Mouse (Mus musculus): ENCODE data around the gene Tenm3. TPM values are rescaled to one million over a fixed set of nuclear protein-coding genes. Genes with fewer than 3 reads are reported as not detected.

The Tenm3 gene
- total RNA-seq (2015; ENCODE audit: low replicate concordance) (not detected in 2 replicates), total RNA-seq (2017; ENCODE audit: low replicate concordance) (not detected in 2 replicates)

DNA sequence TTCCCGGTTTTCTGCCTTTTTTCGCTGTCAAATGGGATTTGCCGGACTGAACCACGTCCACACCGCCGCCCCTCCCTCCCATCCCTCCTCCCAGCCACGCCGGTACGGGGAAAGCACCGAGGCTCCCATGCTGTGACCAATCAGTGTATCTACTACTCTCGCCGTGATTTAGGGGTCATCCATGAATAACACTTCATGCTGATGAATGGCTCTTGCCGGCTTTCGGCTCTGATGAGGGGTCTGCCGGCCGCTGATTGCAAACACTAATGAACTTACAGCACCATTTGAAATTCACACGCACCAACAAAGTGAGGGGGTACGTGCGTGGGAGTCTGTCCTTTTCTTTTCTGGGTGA, at the start of gene Tenm3:
Gene Tenm3, minus strand, starts transcription at position 21 of the 355 bp plus-strand sequence.
- no peak for ATAC-seq (replicated peaks; ENCODE audit: low FRiP score, poor library complexity, severe bottlenecking)

DNA sequence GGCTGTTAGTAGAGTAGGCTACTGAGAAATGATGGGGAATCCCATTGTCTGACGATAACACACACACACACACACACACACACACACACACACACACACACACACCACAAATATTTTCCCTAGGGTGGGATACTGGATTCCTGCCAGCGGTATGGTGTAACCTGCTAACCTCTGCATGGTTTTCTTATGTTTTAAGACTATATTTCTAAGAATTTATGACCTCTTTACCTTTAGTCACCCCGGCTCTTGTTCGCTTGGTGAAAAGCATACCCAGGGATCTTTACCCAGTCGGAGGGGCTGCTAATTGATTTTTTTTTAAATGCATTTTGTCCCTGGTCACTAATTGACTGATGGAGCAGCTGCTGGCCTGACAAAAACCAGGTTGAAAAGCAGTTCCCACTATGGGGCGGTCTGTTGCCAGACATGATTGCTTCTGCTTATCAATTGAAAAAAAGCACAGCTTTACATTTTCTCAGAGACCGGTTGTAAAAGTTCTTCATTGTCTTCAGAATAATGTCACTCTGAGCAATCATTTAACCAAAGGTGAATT, 46.5 kb upstream of the Tenm3 start:
- no peak for ATAC-seq (replicated peaks; ENCODE audit: low FRiP score, poor library complexity, severe bottlenecking)

DNA sequence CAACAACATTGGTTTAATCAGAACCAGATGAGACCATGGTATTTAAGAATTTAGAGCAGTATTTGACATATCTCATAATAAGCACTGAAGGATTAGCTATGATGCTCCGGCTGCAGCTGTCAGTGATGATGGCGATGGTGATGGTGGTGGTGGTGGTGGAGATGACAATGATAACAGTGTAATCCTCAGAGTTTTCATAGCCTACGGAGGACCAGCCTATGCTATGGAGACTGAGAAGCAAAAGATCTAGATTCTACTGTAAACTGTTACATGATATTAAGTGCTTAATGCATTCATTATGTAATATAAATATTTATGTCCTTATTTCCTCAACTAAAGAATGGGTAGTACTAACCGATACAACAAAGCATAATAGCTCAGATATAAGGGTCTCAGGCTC, 40.5 kb upstream of the Tenm3 start:
- ATAC-seq (replicated peaks; ENCODE audit: low FRiP score, poor library complexity, severe bottlenecking): no peak

DNA sequence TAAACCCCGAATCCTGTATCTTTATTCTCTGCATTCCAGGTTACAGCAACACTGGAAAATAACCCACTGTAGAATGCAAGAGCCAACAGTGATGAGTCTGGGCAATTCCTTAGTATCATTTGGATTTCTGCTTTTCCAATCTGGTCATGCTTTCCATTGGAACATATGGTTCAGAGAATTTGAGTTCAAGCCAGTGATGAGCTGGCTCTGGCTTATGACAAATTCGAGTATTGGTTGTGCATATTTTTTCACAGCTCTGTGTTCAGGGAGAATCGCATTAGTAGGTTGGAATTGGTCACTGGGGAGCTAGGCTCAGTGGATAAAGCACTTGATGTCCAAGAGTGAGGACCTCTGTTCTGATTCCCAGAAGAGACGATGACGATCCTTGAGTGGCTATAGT, 36.8 kb upstream of the Tenm3 start:
- no peak for ATAC-seq (replicated peaks; ENCODE audit: low FRiP score, poor library complexity, severe bottlenecking)

DNA sequence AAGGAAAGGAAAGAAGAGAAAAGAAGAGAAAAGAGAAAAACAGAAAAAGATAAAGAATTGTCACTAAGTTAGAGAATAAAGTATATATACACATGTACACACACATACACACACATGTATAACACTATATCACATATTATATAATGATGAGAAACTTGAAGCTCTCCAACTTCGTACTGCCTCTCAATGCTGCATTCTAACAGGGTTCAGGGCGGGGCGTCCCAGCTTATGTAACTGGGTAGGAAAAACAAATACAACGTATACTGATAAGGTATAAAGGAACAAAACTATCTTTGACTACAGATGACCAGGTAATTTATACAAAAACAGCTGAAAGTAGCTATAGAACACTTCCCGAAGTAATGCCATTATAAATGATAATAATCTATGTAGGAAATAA, 22.2 kb upstream of the Tenm3 start:
- no peak for ATAC-seq (replicated peaks; ENCODE audit: low FRiP score, poor library complexity, severe bottlenecking)

DNA sequence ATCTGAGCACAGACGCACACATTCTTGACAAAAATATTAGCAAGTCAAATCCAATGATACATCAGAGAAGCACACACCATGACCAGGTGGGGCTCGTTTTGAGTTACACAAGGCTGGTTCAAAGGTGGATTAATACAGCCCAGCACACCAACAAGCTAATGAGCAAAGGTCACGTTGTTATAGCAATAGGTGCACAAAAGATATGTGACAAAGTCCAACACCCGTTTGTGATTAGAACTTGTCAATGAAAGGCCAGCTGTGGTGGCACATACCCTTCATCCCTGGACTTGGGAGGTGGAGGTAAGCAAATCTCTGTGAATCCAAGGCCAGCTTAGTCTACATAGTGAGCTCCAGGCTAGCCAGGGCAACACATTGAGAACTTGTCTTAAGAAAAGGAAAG, 21.7 kb upstream of the Tenm3 start:
- ATAC-seq (replicated peaks; ENCODE audit: low FRiP score, poor library complexity, severe bottlenecking): no peak

DNA sequence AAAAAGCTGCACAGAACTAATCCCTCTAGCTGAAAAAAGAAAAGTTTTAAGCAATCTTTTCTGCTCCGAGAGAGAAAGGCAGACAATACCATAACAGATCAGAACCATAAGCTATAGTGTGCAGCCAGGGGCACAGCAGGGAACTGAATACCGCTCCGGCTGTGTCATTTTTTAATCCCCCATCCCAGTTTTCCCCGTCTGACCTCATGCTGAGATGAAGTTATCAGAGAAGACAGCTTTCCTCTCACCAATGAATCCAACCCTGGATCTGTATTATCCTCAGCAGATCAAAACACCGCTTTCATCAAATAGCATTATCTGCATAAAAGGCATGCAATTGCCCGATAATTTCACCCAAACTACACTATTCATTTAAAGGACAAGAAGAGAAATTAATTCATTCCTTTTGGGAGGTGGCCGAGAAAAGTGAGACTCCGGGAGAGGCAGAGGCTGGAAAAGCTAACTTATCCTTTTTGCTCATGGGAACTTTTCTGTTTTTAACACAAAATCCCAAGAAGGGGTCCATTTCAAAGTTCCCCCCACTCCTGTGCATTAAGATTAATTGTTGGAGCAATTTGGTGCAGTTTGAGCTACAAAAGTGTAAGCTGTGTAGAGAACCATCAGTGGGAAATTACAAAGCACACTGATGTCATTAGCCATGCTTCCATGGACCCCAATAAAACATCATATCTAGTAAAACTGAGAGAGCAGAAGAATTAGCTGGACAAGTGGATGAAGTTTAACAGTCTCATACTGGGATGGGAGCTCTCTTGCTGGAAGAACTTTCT, 6.7 kb upstream of the Tenm3 start:
- ATAC-seq (replicated peaks; ENCODE audit: low FRiP score, poor library complexity, severe bottlenecking): no peak

DNA sequence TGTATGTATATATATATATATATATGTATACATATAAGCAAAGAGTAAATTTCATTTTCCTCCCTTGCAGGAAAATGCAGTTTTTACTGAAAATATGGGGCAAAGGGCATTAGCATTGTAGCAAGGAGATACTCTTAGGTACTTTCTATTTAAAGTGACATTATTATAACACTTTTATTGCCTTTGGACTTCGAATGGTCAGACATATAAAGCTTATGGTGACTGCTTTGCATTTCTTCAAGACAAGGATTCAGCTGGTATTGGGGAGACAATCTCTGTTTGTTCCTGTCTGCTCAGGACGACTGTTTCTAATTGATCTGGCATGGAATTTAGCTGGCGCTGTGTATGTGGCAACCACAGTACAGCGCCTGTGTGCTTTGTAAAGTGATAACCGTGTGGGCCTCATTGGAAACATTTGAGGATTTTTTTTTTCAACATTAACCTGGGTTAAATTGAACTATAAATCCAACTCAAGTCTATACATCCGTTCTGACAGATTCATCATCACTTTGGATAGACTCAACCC, 5.4 kb upstream of the Tenm3 start:
- ATAC-seq (replicated peaks; ENCODE audit: low FRiP score, poor library complexity, severe bottlenecking): no peak

DNA sequence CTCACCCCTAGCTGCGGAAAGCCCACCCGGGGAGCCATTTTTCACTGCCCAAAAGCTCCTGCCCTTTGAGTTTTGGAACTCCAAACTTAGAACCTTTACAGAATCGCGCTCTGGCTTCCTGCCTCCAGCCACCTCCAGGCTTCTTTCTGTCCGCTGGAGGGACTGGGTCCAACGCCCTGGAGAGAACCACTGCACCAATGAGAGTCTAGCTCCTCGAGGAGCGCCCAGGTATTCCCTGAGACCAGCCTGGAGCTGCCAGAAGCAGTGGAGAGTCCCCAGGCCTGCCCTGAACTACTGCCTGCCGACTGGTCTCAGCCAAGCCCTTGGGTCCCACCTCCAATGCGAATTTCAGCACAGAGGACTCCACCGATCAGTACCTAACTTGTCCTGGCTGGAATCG, 1.2 kb upstream of the Tenm3 start:
- ATAC-seq (replicated peaks; ENCODE audit: low FRiP score, poor library complexity, severe bottlenecking): no peak

DNA sequence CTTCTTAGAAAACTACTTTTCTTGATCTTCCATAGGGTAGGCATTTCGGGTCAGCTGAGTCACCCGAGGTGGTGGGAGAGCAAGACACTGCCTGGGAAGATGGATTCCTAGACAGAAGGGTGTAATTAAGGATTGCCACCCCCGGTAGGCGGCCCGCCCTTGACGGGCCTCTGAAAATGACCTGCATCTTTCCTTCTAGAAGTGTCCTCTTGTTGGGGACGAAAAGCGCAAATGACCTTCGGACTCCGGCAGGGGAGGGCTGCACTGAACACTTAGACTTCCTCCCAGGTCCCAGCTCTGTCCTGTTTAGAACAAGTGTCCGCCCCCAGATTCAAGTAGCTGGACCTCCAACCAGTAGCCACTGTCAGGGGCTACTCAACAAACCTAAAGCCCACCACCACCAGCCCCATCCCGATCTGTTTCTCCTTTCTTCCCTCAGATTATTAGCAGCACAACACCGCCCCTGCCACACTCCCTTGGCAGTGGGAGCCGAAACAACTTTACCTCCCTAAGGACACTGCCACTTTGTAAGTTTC, 687 bp upstream of the Tenm3 start:
- no peak for ATAC-seq (replicated peaks; ENCODE audit: low FRiP score, poor library complexity, severe bottlenecking)

DNA sequence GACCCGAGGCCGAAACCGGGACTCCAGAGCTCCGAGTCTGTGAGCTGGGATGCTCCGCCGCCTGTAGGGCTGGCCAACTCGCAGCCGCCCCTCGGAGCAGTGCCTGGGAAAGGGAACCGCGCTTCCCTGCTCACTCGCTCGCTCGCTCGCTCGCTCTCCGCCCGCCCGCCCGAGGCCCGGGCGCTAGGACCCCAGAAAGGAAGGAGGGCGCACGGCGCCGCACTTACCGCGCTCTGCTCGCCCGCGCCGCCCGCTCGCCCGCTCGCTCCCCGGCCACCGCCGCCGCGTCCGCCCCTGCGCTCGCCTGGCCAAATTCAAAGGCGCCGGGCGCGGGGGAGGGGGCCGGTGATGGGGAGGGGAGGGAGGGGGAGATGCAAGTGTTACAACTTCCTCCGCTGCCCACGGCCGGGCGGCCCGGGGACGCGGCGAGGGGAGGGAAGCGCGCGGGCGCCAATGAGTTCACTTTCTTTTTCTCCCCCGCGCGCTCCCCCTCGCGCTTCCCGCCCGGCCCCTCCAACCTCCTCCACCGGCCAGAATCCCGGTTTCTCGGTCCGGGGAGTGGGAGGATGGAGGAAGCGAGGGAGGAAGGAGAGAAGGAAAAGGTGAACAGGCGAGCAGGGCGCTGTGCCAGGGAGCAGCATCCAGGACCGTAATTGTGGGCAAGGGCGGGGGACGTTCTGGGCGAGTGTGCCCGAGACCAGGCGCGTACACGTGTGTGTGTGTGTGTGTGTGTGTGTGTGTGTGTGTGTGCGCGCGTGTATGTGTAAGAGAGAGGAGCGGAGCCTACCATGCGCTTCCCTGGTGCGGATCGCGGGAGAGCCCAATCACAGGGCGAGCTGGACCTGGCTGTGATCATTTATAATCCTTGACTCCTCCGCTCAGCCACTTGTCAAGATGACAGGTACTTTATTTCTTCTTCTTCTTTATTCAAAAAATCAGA, 490 bp downstream of the Tenm3 start:
- no peak for ATAC-seq (replicated peaks; ENCODE audit: low FRiP score, poor library complexity, severe bottlenecking)

DNA sequence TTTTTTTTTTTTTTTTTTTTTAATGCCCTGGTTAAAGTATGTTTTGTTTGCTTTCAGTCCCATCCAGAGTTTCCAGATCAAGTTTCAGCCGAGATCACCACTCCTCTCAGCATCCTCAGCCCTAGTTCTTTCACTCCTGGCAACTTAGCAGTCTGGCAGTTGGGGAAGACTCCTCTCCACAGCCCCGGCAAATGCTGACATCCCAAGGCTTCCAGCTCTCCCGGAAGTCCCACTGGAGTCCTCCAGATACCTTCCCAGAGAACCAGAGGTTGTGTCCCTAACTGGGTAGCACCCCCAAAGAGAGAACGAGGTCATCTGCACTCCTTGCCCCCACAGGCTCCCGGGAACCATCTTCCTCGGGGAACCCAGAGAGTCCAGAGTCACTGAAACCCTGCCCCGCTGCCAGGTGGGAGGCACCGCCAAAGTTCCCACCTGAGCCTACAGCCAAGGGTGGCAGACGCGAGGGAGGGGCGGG, 1.2 kb downstream of the Tenm3 start:
- ATAC-seq (replicated peaks; ENCODE audit: low FRiP score, poor library complexity, severe bottlenecking): no peak

DNA sequence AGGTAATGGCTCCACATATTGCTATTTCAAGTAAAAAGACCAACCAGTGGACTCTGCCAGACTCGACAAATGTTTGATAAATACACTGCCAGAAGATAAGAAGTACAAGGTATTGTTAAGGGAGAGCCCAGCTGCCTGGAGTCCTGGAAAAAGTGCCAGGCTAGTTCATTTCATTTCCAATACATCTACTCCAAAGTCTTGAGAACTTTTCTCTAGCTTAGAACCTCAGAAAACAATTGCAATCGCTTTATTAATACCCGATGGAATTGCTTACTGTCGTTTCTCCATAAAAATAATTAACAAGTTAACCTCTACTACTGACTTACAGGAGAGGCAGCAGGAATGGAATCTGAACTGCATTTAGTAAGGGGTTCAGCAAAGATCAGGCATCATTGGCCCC, 1.7 kb downstream of the Tenm3 start:
- ATAC-seq (replicated peaks; ENCODE audit: low FRiP score, poor library complexity, severe bottlenecking): no peak

DNA sequence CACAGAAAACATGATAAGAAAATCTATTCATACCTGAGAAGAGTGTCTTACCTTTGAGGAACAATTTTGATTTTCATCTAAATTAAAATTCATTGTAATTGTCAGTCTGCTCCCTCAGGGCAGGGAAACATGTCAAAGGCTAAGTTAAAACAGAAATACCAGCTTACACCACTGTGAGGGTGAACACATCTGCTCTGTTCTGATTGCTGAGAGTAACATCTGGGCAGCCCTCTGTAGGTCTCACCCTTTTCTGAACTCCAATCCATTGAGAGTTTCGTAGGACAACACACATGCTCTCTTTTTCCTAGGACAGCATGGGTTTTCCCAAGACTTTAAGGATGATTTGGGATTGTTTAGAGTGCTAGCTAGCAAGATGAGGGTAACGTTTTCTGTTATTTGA, 8.0 kb downstream of the Tenm3 start:
- no peak for ATAC-seq (replicated peaks; ENCODE audit: low FRiP score, poor library complexity, severe bottlenecking)

DNA sequence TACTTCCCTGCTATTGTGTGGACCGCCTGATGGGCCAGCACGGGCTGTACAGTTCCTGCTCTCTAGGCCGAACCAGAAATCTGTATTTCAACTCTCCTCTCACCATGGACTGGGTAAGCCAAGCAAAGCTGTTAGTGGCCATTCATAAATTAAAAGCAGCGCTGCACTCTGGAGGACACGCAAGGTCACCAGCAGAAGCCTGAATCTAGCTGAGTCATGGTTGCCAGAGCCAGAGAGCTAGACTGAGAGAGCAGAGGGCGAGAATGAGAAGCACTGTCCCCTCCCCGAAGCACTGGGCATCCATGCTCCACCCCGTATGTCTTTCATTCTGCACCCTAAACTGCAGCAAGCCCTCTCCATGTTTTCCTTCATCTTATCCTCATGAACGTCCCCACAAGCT, 16.3 kb downstream of the Tenm3 start:
- no peak for ATAC-seq (replicated peaks; ENCODE audit: low FRiP score, poor library complexity, severe bottlenecking)

DNA sequence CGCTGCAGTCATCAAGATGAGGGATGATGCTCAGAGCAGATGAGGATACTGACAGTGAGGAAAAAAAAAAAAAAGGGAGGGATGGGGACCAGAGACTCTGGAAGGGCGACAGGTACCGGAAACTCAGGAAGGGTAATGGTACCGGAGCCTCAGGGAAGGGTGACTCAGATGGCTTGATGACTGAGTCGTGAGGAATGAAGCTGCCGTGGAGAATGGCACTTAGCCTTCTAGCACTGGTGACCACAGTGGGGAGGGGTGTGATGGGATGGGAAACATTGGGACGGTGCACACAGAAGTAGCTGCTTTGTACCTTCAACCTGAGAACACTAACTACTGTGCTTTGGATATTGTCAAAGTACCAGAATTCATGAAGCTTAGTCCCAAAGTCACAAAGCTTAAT, 18.1 kb downstream of the Tenm3 start:
- no peak for ATAC-seq (replicated peaks; ENCODE audit: low FRiP score, poor library complexity, severe bottlenecking)

DNA sequence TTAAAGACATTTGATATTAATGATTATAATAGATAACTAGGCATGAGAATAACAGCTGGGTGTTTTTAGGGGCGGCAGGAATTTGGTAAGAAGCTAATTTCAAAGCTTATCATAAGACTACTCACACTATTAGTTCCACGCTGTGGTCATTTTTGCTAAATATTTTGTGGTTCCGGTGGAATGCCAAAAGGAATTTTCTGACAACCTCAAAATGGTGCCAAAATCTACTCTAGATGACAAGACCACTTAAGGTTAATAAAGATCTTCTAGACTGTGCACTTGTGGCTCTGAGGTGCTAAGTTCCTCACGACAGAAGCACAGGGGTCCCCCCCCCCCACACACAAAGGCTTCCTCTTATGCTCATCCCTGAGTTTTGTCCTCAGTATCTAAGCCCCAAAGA, 21.5 kb downstream of the Tenm3 start:
- ATAC-seq (replicated peaks; ENCODE audit: low FRiP score, poor library complexity, severe bottlenecking): no peak

DNA sequence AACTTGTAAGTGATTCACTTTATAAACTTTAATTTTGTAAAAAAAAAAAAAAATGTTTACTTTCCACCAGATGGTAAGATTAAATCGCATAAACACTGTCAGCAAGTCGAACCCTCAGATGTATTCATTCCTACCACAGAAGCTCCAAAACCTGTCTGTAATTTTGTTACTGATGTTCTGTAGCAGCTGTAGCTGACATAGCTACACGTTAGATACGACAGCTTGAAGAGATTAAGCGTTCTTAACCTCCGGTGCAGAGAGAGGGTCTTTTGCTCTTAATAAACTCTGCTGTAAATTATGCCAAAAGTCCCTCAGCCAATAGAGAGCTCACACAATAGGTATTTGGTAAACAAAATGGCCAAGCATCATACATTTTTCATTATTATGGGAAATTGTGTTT, 23.8 kb downstream of the Tenm3 start:
- ATAC-seq (replicated peaks; ENCODE audit: low FRiP score, poor library complexity, severe bottlenecking): no peak

DNA sequence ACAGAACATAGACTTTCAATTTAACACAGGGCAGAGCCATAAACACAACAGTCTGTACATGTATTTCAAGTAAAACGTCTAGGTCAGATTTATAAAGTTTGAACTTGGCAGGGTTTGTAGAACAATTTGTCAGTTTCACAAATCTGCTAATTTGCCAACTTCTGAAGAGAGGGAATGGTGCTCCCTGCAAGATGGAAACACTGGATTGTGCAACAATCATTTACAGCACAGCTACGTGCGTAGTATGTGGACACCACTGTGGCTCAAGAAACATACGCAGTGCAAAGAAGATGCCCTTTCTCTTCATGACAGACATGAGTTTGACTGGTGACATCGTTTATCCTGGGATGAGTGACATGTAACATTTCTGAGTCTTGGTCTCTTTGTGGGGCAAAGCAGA, 24.4 kb downstream of the Tenm3 start:
- no peak for ATAC-seq (replicated peaks; ENCODE audit: low FRiP score, poor library complexity, severe bottlenecking)

DNA sequence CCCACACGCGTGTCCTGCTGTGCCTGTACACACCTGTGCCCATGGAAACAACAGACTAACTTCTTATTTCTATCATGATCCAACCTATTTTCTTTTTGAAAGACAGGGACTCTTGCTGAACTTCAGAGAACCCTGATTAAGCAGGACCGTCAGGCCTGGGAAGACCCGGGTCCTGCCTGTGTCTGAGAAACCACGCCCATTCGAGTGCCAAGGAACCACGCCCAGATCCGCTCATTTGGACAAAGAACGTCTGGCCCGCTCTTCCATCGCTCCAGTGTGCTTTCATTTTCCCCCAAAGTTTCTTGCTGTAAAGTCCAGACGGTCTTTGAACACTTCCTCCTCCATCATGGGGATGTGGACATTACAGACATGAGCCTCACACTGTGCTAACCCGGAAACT, 26.8 kb downstream of the Tenm3 start:
- ATAC-seq (replicated peaks; ENCODE audit: low FRiP score, poor library complexity, severe bottlenecking): no peak
